Comparison of ENCODE assay signal across 20 mouse cellular contexts in the genomic region with DNA sequence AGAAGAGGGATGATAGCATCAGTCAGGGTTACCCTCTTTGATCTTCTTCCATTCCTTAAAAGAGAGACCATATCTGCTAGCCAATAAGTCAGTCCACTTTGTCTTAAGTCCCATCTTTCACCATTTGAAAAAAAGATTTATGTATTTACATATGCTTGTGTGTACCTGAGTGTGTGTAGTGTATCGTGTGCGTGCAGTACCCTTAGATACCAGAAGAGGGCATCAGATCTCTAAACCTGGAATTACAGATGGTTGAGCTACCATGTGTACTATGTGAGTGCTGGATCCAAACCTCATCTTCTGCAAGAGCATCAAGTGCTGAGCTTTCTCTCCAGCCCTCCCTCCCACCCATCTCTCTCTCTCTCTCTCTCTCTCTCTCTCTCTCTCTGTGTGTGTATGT.
A peak's percentile ranks its signal among the peaks of the same experiment; 100 is the strongest.
DNase-seq lines count a peak whose midpoint lies in the region; ATAC-seq and TF ChIP-seq lines count a peak whose summit lies in the region.
"Had no signal": no experiment of that assay in that cellular context is flagged by ENCODE, and none has a peak within 500 bp of the region (broad histone marks: within the 10 kb centered on the region; RNA-seq: fewer than 3 reads in every experiment).

No protein-coding gene starts in this region.

- no peak overlapping the region for H3K9ac ChIP-seq in hindbrain, postnatal 0 days (replicated peaks; ENCODE audit: low read length)
- no peak overlapping the region for H3K9ac ChIP-seq in lung, embryonic 14.5 days
- no peak overlapping the region for H3K9ac ChIP-seq in lung, postnatal 0 days (replicated peaks; ENCODE audit: low read depth)
- no peak overlapping the region for H3K9ac ChIP-seq in MEL (ENCODE audit: control insufficient read depth, low read depth, low read length, poor library complexity, severe bottlenecking)
- H3K9ac ChIP-seq: heart, embryonic 13.5 days; hindbrain, embryonic 13.5 days; midbrain, embryonic 12.5 days had no signal

- 97% methylated on average over 2 of the region's 2 CpGs for WGBS in hindbrain, postnatal 0 days
- 91% methylated on average over 2 of the region's 2 CpGs for WGBS in hindbrain, embryonic 10.5 days
- WGBS in lung, embryonic 14.5 days, result 93% methylated on average over 2 of the region's 2 CpGs
- WGBS in lung, postnatal 0 days, result 94% methylated on average over 2 of the region's 2 CpGs

- H3K79me2 ChIP-seq in MEL (ENCODE audit: control insufficient read depth, insufficient read depth, low read length, poor library complexity), result no peaks in the 10 kb centered on the region

- H3K27ac ChIP-seq in hindbrain, postnatal 0 days, result no peak overlapping the region
- H3K27ac ChIP-seq in hindbrain, embryonic 10.5 days, result no peak overlapping the region
- no peak overlapping the region for H3K27ac ChIP-seq in lung, embryonic 14.5 days (ENCODE audit: low read depth)
- no peak overlapping the region for H3K27ac ChIP-seq in lung, postnatal 0 days (ENCODE audit: low read length)
- no peak overlapping the region for H3K27ac ChIP-seq in MEL (ENCODE audit: control insufficient read depth, low read depth, low read length)
- H3K27ac ChIP-seq: heart, embryonic 13.5 days; hindbrain, embryonic 13.5 days; midbrain, embryonic 12.5 days had no signal

- TF ChIP-seq EP300 in lung, postnatal 0 days (IDR thresholded peaks at IDR 0.05), result no peak
- no peak for TF ChIP-seq EP300 in MEL (IDR thresholded peaks at IDR 0.05; ENCODE audit: low read depth in 1 of 2, low read length in 2 of 2)

- no peak for TF ChIP-seq POLR2A in MEL (IDR thresholded peaks at IDR 0.05; ENCODE audit: control insufficient read depth in 1 of 2, insufficient read depth in 1 of 2, low read depth in 1 of 2, low read length in 2 of 2, poor library complexity in 1 of 2)

- H3K27me3 ChIP-seq in hindbrain, postnatal 0 days (ENCODE audit: insufficient read depth, low read length), result no peaks in the 10 kb centered on the region
- H3K27me3 ChIP-seq in hindbrain, embryonic 10.5 days (ENCODE audit: insufficient read depth, poor library complexity, severe bottlenecking), result no peaks in the 10 kb centered on the region
- no peaks in the 10 kb centered on the region for H3K27me3 ChIP-seq in lung, embryonic 14.5 days (ENCODE audit: insufficient read depth, low read length)
- no peaks in the 10 kb centered on the region for H3K27me3 ChIP-seq in lung, postnatal 0 days (replicated peaks; ENCODE audit: insufficient read depth, low read length)
- H3K27me3 ChIP-seq in MEL (ENCODE audit: control insufficient read depth in 1 of 2, insufficient read depth in 2 of 2, low read length in 2 of 2), result no peaks in the 10 kb centered on the region
- H3K27me3 ChIP-seq: heart, embryonic 13.5 days; hindbrain, embryonic 13.5 days; midbrain, embryonic 12.5 days had no signal

- no peak overlapping the region for H3K4me2 ChIP-seq in hindbrain, postnatal 0 days (ENCODE audit: low read depth, low read length)
- H3K4me2 ChIP-seq in lung, embryonic 14.5 days, result no peak overlapping the region
- H3K4me2 ChIP-seq in lung, postnatal 0 days (replicated peaks; ENCODE audit: low read depth, low read length), result no peak overlapping the region
- H3K4me2 ChIP-seq: heart, embryonic 13.5 days; hindbrain, embryonic 13.5 days; midbrain, embryonic 12.5 days had no signal

- peak; percentile 30; the same call in 1 of the 2 replicates for TF ChIP-seq CTCF in hindbrain, postnatal 0 days (IDR thresholded peaks at IDR 0.05; ENCODE audit: low read depth)
- 0 out of 2 replicates have a peak, but pooled peaks have one; percentile 18 for TF ChIP-seq CTCF in lung, embryonic 14.5 days (IDR thresholded peaks at IDR 0.05; ENCODE audit: low read depth)
- no peak for TF ChIP-seq CTCF in lung, postnatal 0 days (IDR thresholded peaks at IDR 0.05)
- peak; percentile 20 to 54 (median 40); a peak in 4 of 6 replicates for TF ChIP-seq CTCF in MEL (IDR thresholded peaks at IDR 0.05 in 2 of 3, conservative IDR thresholded peaks at IDR 0.05 in 1 of 3; ENCODE audit: control insufficient read depth in 1 of 3, insufficient read depth in 1 of 3, low read depth in 2 of 3, low read length in 3 of 3, poor library complexity in 1 of 3, severe bottlenecking in 1 of 3)

- no peak; the same call in 1 of the 2 replicates for TF ChIP-seq RAD21 in MEL (IDR thresholded peaks at IDR 0.05; ENCODE audit: low read depth, low read length)

- no peak for ATAC-seq in hindbrain, postnatal 0 days
- ATAC-seq in lung, embryonic 14.5 days (ENCODE audit: insufficient read depth), result no peak
- ATAC-seq in lung, postnatal 0 days, result no peak
- ATAC-seq in activated CD4-positive, CD25-positive, alpha-beta regulatory T cell, adult 4 months, result no peak
- ATAC-seq: forebrain, embryonic 14.5 days had no signal

- H3K4me3 ChIP-seq in hindbrain, postnatal 0 days (ENCODE audit: low read length), result no peak overlapping the region
- H3K4me3 ChIP-seq in hindbrain, embryonic 10.5 days, result no peak overlapping the region
- H3K4me3 ChIP-seq in lung, embryonic 14.5 days (ENCODE audit: low read depth, low read length), result no peak overlapping the region
- no peak overlapping the region for H3K4me3 ChIP-seq in lung, postnatal 0 days (ENCODE audit: low read depth, low read length)
- H3K4me3 ChIP-seq in MEL (ENCODE audit: control insufficient read depth in 1 of 2, insufficient read depth in 1 of 2, low read depth in 2 of 2, low read length in 2 of 2), result no peak overlapping the region
- H3K4me3 ChIP-seq: heart, embryonic 13.5 days; hindbrain, embryonic 13.5 days; midbrain, embryonic 12.5 days had no signal

- H3K9me3 ChIP-seq in hindbrain, postnatal 0 days (ENCODE audit: low read length), result no peaks in the 10 kb centered on the region
- H3K9me3 ChIP-seq in hindbrain, embryonic 10.5 days, result peaks cover 7% of the 10 kb centered on the region
- no peaks in the 10 kb centered on the region for H3K9me3 ChIP-seq in lung, embryonic 14.5 days (ENCODE audit: low read depth, low read length)
- H3K9me3 ChIP-seq in lung, postnatal 0 days (ENCODE audit: low read length), result no peaks in the 10 kb centered on the region
- H3K9me3 ChIP-seq in MEL (replicated peaks; ENCODE audit: insufficient read depth, low read length), result no peaks in the 10 kb centered on the region

- H3K36me3 ChIP-seq in hindbrain, postnatal 0 days (ENCODE audit: insufficient read depth, low read length), result no peaks in the 10 kb centered on the region
- H3K36me3 ChIP-seq in hindbrain, embryonic 10.5 days, result no peaks in the 10 kb centered on the region
- H3K36me3 ChIP-seq in lung, embryonic 14.5 days (ENCODE audit: insufficient read depth), result no peaks in the 10 kb centered on the region
- no peaks in the 10 kb centered on the region for H3K36me3 ChIP-seq in lung, postnatal 0 days (ENCODE audit: insufficient read depth, low read length)
- peaks cover 0 to 8% of the 10 kb centered on the region in 2 experiments; a peak in 2 of 4 replicates for H3K36me3 ChIP-seq in MEL (ENCODE audit: control insufficient read depth in 1 of 2, insufficient read depth in 2 of 2, low read length in 2 of 2)
- H3K36me3 ChIP-seq: heart, embryonic 13.5 days; hindbrain, embryonic 13.5 days; midbrain, embryonic 12.5 days had no signal

- DNase-seq in hindbrain, postnatal 0 days (ENCODE audit: low spot score), result no peak
- DNase-seq in hindbrain, embryonic 10.5 days (ENCODE audit: low spot score), result no peak
- DNase-seq in lung, embryonic 14.5 days, result no peak
- DNase-seq in lung, postnatal 0 days (ENCODE audit: low spot score), result no peak
- DNase-seq in MEL (ENCODE audit: low read depth, low spot score), result peak; percentile 33
- DNase-seq in cerebellum, postnatal 10 days, result no peak
- DNase-seq: adrenal gland, postnatal 14 days; B cell, adult 2 months; cerebellum, adult 8-10 months; gastrocnemius, postnatal 14 days; heart, adult 18-20 months; heart, postnatal 14 days; kidney, postnatal 25 days; lung, postnatal 14 days; right cerebral cortex, postnatal 14 days had no signal

- H3K4me1 ChIP-seq in hindbrain, postnatal 0 days (ENCODE audit: insufficient read depth, low read length), result no peaks in the 10 kb centered on the region
- H3K4me1 ChIP-seq in hindbrain, embryonic 10.5 days (replicated peaks), result peaks cover 4% of the 10 kb centered on the region; the same call in 1 of the 2 replicates
- H3K4me1 ChIP-seq in lung, embryonic 14.5 days (ENCODE audit: insufficient read depth), result no peaks in the 10 kb centered on the region
- no peaks in the 10 kb centered on the region for H3K4me1 ChIP-seq in lung, postnatal 0 days (ENCODE audit: insufficient read depth, low read depth, low read length)
- peaks cover 0 to 7% of the 10 kb centered on the region in 2 experiments; a peak in 2 of 4 replicates for H3K4me1 ChIP-seq in MEL (ENCODE audit: control insufficient read depth in 1 of 2, insufficient read depth in 2 of 2, low read length in 2 of 2)
- H3K4me1 ChIP-seq: hindbrain, embryonic 13.5 days had no signal

TF ChIP-seq in MEL, 35 proteins besides CTCF, POLR2A, EP300 and RAD21:
- TF ChIP-seq RCOR1 (IDR thresholded peaks at IDR 0.05; ENCODE audit: low read depth, low read length) (no peak), NRF1 (IDR thresholded peaks at IDR 0.05; ENCODE audit: insufficient read depth, low read depth, low read length, poor library complexity, severe bottlenecking) (no peak), UBTF (IDR thresholded peaks at IDR 0.05; ENCODE audit: borderline replicate concordance, insufficient read depth, low read depth, low read length) (no peak), ELF1 (IDR thresholded peaks at IDR 0.05; ENCODE audit: low read depth, low read length) (no peak), MYB (IDR thresholded peaks at IDR 0.05; ENCODE audit: low read depth, low read length) (no peak), ZC3H11A (IDR thresholded peaks at IDR 0.05; ENCODE audit: low read depth, low read length) (no peak), KAT2A (conservative IDR thresholded peaks at IDR 0.05; ENCODE audit: low read depth, low read length) (no peak), MXI1 (IDR thresholded peaks at IDR 0.05; ENCODE audit: low read depth, low read length) (no peak), MAFK (IDR thresholded peaks at IDR 0.05; ENCODE audit: borderline replicate concordance, low read depth, low read length) (no peak), MYC (IDR thresholded peaks at IDR 0.05; ENCODE audit: low read depth, low read length) (no peak), GABPA (IDR thresholded peaks at IDR 0.05; ENCODE audit: low read depth, low read length) (no peak), ZNF384 (IDR thresholded peaks at IDR 0.05; ENCODE audit: low read depth, low read length) (no peak), ETS1 (IDR thresholded peaks at IDR 0.05; ENCODE audit: low read depth, low read length) (no peak)
